Mouse (Mus musculus): ENCODE results near the gene Zzef1. TPM values are rescaled to one million over a fixed set of nuclear protein-coding genes. Genes with fewer than 3 reads are reported as not detected.

Gene Zzef1
- polyA plus RNA-seq, 1 experiment from 2014 or later = 17.0 TPM

GRCm38 (mm10) chr11:72954216-72954615 lies 158.2 kb downstream of the Zzef1 start:
- WGBS = 84% methylated on average over 4 of the region's 4 CpGs
- Histone ChIP-seq H3K36me3 (ENCODE audit: control insufficient read depth, insufficient read depth) (no peaks in the 10 kb centered on the region), H3K27me3 (replicated peaks; ENCODE audit: control insufficient read depth, insufficient read depth, low read length) (peaks cover 4% of the 10 kb centered on the region; the same call in 1 of the 2 replicates), H3K9ac (replicated peaks; ENCODE audit: low read depth, low read length) (no peak overlapping the region), H3K9me3 (ENCODE audit: control insufficient read depth, low read length) (no peaks in the 10 kb centered on the region), H3K27ac (ENCODE audit: low read length) (no peak overlapping the region), H3K4me1 (replicated peaks; ENCODE audit: control insufficient read depth, insufficient read depth, low read length) (no peaks in the 10 kb centered on the region), H3K4me2 (ENCODE audit: low read length) (no peak overlapping the region), H3K4me3 (replicated peaks; ENCODE audit: low read length) (no peak overlapping the region)
- ATAC-seq = no peak

DNA sequence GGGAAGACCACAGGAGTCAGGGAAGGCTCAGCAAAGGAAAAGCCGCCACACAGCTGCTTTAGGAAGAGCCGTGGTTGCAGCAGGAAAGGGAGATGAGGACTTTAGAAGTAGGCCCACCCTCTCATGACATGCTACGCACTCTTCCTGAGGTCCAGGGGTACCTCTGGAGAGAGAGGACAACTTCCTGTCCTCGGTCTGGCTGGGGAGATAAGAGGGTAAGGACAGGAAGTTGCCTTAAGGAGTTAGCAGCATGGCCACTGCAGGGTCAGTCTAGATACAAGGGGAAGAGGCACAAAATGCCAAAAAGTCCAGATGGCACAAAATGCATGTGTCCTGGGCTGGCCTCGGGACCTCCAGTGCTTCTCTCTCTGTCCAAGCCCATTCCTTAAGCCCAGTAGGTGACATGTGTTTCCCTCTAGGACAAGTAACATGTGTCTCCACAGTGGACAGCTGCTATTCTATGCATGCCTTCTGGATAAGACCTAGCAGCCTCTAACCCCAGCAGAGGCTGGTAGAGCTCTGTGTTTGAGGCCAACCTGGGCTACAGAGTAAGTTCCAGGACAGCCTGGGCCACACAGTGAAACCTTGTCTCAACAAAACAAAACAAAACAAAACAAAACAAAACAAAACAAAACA lies 159.4 kb downstream of the Zzef1 start:
- H3K4me1 ChIP-seq (replicated peaks; ENCODE audit: control insufficient read depth, insufficient read depth, low read length) = no peaks in the 10 kb centered on the region
- H3K36me3 ChIP-seq (ENCODE audit: control insufficient read depth, insufficient read depth) = no peaks in the 10 kb centered on the region
- peaks cover 15% of the 10 kb centered on the region for H3K27me3 ChIP-seq (replicated peaks; ENCODE audit: control insufficient read depth, insufficient read depth, low read length)
- H3K27ac ChIP-seq (ENCODE audit: low read length) = no peak overlapping the region
- ATAC-seq = no peak
- H3K4me3 ChIP-seq (replicated peaks; ENCODE audit: low read length) = no peak overlapping the region
- no peaks in the 10 kb centered on the region for H3K9me3 ChIP-seq (ENCODE audit: control insufficient read depth, low read length)
- WGBS = 76% methylated on average over 5 of the region's 5 CpGs
- no peak overlapping the region for H3K4me2 ChIP-seq (ENCODE audit: low read length)
- no peak overlapping the region for H3K9ac ChIP-seq (replicated peaks; ENCODE audit: low read depth, low read length)

DNA sequence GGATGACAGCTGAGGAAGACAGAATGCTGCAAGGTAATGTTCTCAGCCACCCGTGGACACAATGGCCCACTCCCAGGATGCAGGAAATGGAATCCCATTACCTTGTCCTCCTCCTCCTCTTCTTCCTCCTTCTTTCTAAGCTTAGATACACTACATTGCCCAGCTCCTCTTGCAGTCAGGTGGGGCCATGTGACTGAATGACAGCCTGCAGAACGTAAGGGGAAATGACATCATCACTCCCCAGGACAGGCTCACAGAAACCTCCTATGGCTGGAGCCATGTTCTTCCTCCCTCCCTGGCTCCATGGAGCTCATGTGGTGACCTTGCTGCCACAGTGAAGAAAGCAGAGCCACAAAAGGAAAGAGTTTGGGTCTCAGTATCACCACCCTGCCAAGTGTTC lies 161.3 kb downstream of the Zzef1 start:
- 53% methylated on average over 2 of the region's 2 CpGs for WGBS
- Histone ChIP-seq H3K4me2 (ENCODE audit: low read length) (no peak overlapping the region), H3K27ac (ENCODE audit: low read length) (no peak overlapping the region), H3K4me3 (replicated peaks; ENCODE audit: low read length) (no peak overlapping the region), H3K27me3 (replicated peaks; ENCODE audit: control insufficient read depth, insufficient read depth, low read length) (peaks cover 31% of the 10 kb centered on the region), H3K9ac (replicated peaks; ENCODE audit: low read depth, low read length) (no peak overlapping the region), H3K4me1 (replicated peaks; ENCODE audit: control insufficient read depth, insufficient read depth, low read length) (peaks cover 5% of the 10 kb centered on the region; the same call in 1 of the 2 replicates), H3K9me3 (ENCODE audit: control insufficient read depth, low read length) (no peaks in the 10 kb centered on the region), H3K36me3 (ENCODE audit: control insufficient read depth, insufficient read depth) (no peaks in the 10 kb centered on the region)
- ATAC-seq = no peak

DNA sequence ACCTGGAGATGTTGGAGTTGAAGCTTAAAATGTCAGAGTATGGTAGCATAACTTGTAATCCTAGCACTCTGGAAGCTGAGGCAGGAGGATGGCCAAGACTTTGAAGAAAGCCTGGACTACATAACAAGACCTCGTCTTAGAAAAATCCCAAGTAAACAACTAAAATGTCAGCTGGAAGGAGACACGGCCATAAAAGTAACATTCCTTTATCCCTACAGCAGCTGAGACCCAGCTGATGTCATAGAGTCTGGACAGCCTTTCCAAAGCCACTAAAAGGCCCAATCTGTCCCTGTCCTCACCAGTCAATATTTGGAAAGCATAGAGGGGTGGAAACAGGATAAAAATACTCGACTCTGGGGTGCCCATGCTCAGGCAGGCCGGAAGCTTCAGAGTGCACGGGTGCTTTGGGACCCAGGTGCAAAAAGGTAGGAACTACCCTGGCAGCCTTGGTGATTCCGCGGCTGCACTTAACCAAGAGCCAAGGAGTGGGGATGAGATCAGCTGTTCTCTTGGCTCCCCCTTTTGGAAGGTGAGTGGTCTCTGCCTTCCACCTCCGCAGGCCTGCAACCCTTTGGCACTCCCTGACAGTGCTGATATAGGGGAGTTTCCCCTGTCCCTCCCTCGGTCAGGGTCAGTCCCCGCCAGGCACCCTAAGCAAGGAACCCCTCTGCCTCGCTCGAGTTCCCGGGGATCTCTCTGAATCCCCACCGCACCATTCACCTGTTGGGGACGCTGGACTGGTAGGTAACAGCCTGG lies 164.1 kb downstream of the Zzef1 start:
- H3K9me3 ChIP-seq (ENCODE audit: control insufficient read depth, low read length) = no peaks in the 10 kb centered on the region
- ATAC-seq = no peak
- H3K4me2 ChIP-seq (ENCODE audit: low read length) = no peak overlapping the region
- H3K27ac ChIP-seq (ENCODE audit: low read length) = no peak overlapping the region
- peaks cover 5% of the 10 kb centered on the region; the same call in 1 of the 2 replicates for H3K4me1 ChIP-seq (replicated peaks; ENCODE audit: control insufficient read depth, insufficient read depth, low read length)
- H3K4me3 ChIP-seq (replicated peaks; ENCODE audit: low read length) = no peak overlapping the region
- H3K27me3 ChIP-seq (replicated peaks; ENCODE audit: control insufficient read depth, insufficient read depth, low read length) = peaks cover 37% of the 10 kb centered on the region
- H3K36me3 ChIP-seq (ENCODE audit: control insufficient read depth, insufficient read depth) = no peaks in the 10 kb centered on the region
- 12% methylated on average over 15 of the region's 15 CpGs for WGBS
- H3K9ac ChIP-seq (replicated peaks; ENCODE audit: low read depth, low read length) = no peak overlapping the region

- Histone ChIP-seq H3K27ac (ENCODE audit: low read length) (no peak overlapping the region), H3K4me1 (replicated peaks; ENCODE audit: control insufficient read depth, insufficient read depth, low read length) (peaks cover 5% of the 10 kb centered on the region; the same call in 1 of the 2 replicates), H3K27me3 (replicated peaks; ENCODE audit: control insufficient read depth, insufficient read depth, low read length) (peaks cover 37% of the 10 kb centered on the region), H3K9ac (replicated peaks; ENCODE audit: low read depth, low read length) (no peak overlapping the region), H3K4me3 (replicated peaks; ENCODE audit: low read length) (peak overlapping the region; percentile 22), H3K9me3 (ENCODE audit: control insufficient read depth, low read length) (no peaks in the 10 kb centered on the region), H3K36me3 (ENCODE audit: control insufficient read depth, insufficient read depth) (no peaks in the 10 kb centered on the region), H3K4me2 (ENCODE audit: low read length) (peak overlapping the region; percentile 18; the same call in 1 of the 2 replicates)
- ATAC-seq = no peak
- 3% methylated on average over 15 of the region's 15 CpGs for WGBS
Observed at GRCm38 (mm10) chr11:72960723-72961071, 164.7 kb downstream of the Zzef1 start.

GRCm38 (mm10) chr11:72961072-72961980 lies 165.3 kb downstream of the Zzef1 start, which contains the start of gene Atp2a3:
Gene Atp2a3 (plus strand): TSS chr11:72961169.
- Histone ChIP-seq H3K4me3 (replicated peaks; ENCODE audit: low read length) (peak within 1 kb of the TSS; percentile 22), H3K36me3 (ENCODE audit: control insufficient read depth, insufficient read depth) (no peaks in the 10 kb centered on the region), H3K4me1 (replicated peaks; ENCODE audit: control insufficient read depth, insufficient read depth, low read length) (peaks cover 5% of the 10 kb centered on the region; the same call in 1 of the 2 replicates), H3K9me3 (ENCODE audit: control insufficient read depth, low read length) (no peaks in the 10 kb centered on the region), H3K9ac (replicated peaks; ENCODE audit: low read depth, low read length) (no peak within 1 kb of the TSS), H3K27ac (ENCODE audit: low read length) (no peak within 1 kb of the TSS), H3K4me2 (ENCODE audit: low read length) (peak within 1 kb of the TSS; percentile 18), H3K27me3 (replicated peaks; ENCODE audit: control insufficient read depth, insufficient read depth, low read length) (peaks cover 37% of the 10 kb centered on the region)
- no peak for ATAC-seq
- 4% methylated on average over 61 of the region's 70 CpGs for WGBS

GRCm38 (mm10) chr11:72962378-72962777 lies 166.4 kb downstream of the Zzef1 start:
- H3K36me3 ChIP-seq (ENCODE audit: control insufficient read depth, insufficient read depth) = no peaks in the 10 kb centered on the region
- H3K9me3 ChIP-seq (ENCODE audit: control insufficient read depth, low read length) = no peaks in the 10 kb centered on the region
- no peak overlapping the region for H3K4me3 ChIP-seq (replicated peaks; ENCODE audit: low read length)
- WGBS = 76% methylated on average over 2 of the region's 2 CpGs
- peaks cover 37% of the 10 kb centered on the region for H3K27me3 ChIP-seq (replicated peaks; ENCODE audit: control insufficient read depth, insufficient read depth, low read length)
- H3K9ac ChIP-seq (replicated peaks; ENCODE audit: low read depth, low read length) = no peak overlapping the region
- ATAC-seq = no peak
- H3K27ac ChIP-seq (ENCODE audit: low read length) = no peak overlapping the region
- H3K4me1 ChIP-seq (replicated peaks; ENCODE audit: control insufficient read depth, insufficient read depth, low read length) = peaks cover 5% of the 10 kb centered on the region; the same call in 1 of the 2 replicates
- no peak overlapping the region for H3K4me2 ChIP-seq (ENCODE audit: low read length)

DNA sequence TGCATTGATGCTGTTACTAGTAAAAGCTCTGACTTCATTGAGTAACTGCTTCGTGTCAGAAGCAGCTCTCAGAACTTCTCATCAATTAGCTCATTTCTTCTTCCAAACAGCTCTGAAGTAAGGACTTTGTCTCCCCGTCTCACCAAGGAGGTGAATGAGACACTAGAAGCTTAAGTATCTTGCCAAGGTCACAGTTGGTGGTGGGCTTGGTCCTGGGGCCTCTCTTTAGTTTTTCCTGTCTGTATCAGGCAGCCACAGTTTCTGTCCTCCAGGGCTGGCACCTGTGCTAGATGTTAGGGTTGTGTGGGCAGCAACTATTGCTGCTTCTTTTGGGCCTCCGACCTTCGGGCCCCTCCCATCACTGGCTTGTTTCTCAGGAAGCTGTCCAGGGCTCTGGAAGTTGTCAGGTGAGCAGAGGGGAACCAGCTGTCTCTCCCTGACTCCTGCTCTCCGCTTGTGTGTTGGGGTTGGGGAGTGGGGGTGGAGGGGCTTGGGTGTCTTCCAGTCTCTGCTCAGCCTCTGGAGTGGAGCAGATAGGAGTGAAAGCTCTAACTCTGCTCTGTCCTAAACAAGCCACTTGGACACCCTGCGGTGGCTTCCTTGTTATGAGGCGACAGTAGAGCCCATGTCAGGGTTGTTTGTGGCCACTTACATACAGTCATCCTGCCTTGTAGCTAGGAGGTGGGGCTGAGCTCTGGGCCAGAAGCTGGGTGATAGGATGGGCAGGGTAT lies 167.2 kb downstream of the Zzef1 start:
- Histone ChIP-seq H3K27ac (ENCODE audit: low read length) (no peak overlapping the region), H3K4me1 (replicated peaks; ENCODE audit: control insufficient read depth, insufficient read depth, low read length) (peaks cover 5% of the 10 kb centered on the region; the same call in 1 of the 2 replicates), H3K27me3 (replicated peaks; ENCODE audit: control insufficient read depth, insufficient read depth, low read length) (peaks cover 37% of the 10 kb centered on the region), H3K9me3 (ENCODE audit: control insufficient read depth, low read length) (no peaks in the 10 kb centered on the region), H3K36me3 (ENCODE audit: control insufficient read depth, insufficient read depth) (no peaks in the 10 kb centered on the region), H3K4me2 (ENCODE audit: low read length) (no peak overlapping the region), H3K4me3 (replicated peaks; ENCODE audit: low read length) (no peak overlapping the region), H3K9ac (replicated peaks; ENCODE audit: low read depth, low read length) (no peak overlapping the region)
- 43% methylated on average over 7 of the region's 7 CpGs for WGBS
- no peak for ATAC-seq
